In genomic region chr11:52220282-52220681, GRCm38 (mm10) we compare ENCODE assay signal across 9 mouse cellular contexts. TPM values are rescaled to one million over a fixed set of nuclear protein-coding genes. Genes with fewer than 3 reads are reported as not detected.
A peak's percentile ranks its signal among the peaks of the same experiment; 100 is the strongest.
DNase-seq lines count a peak whose midpoint lies in the region; ATAC-seq and TF ChIP-seq lines count a peak whose summit lies in the region.
"Had no signal": no experiment of that assay in that cellular context is flagged by ENCODE, and none has a peak within 500 bp of the region (broad histone marks: within the 10 kb centered on the region; RNA-seq: fewer than 3 reads in every experiment).

No protein-coding gene starts in this region.

- no peaks in the 10 kb centered on the region for H3K36me3 ChIP-seq in CH12.LX (replicated peaks in 1 of 2; ENCODE audit: control insufficient read depth in 1 of 2, insufficient read depth in 1 of 2, low read length in 1 of 2)
- no peaks in the 10 kb centered on the region for H3K36me3 ChIP-seq in embryonic facial prominence, embryonic 11.5 days (replicated peaks; ENCODE audit: control insufficient read depth, insufficient read depth, low read depth, low read length)
- no peaks in the 10 kb centered on the region for H3K36me3 ChIP-seq in heart, embryonic 15.5 days
- no peaks in the 10 kb centered on the region for H3K36me3 ChIP-seq in liver, embryonic 15.5 days (replicated peaks)
- no peaks in the 10 kb centered on the region for H3K36me3 ChIP-seq in neural tube, embryonic 13.5 days

- no peak overlapping the region for H3K9ac ChIP-seq in CH12.LX (ENCODE audit: insufficient read depth, low read depth)
- H3K9ac ChIP-seq in embryonic facial prominence, embryonic 11.5 days (replicated peaks; ENCODE audit: low read length) = no peak overlapping the region
- no peak overlapping the region for H3K9ac ChIP-seq in heart, embryonic 15.5 days
- no peak overlapping the region for H3K9ac ChIP-seq in liver, embryonic 15.5 days
- H3K9ac ChIP-seq in neural tube, embryonic 13.5 days = peak overlapping the region; percentile 28; the same call in 1 of the 2 replicates

- no peak overlapping the region for H3K4me3 ChIP-seq in CH12.LX (replicated peaks in 1 of 3; ENCODE audit: low read depth in 2 of 3, low read length in 2 of 3, poor library complexity in 1 of 3)
- H3K4me3 ChIP-seq in embryonic facial prominence, embryonic 11.5 days (ENCODE audit: low read depth, low read length) = no peak overlapping the region
- no peak overlapping the region for H3K4me3 ChIP-seq in heart, embryonic 15.5 days
- no peak overlapping the region for H3K4me3 ChIP-seq in liver, embryonic 15.5 days (replicated peaks)
- H3K4me3 ChIP-seq in neural tube, embryonic 13.5 days = no peak overlapping the region

- peak overlapping the region; percentile 19; the same call in 1 of the 2 replicates for H3K4me2 ChIP-seq in CH12.LX (ENCODE audit: insufficient read depth, low read depth, poor library complexity, severe bottlenecking)
- H3K4me2 ChIP-seq in embryonic facial prominence, embryonic 11.5 days (ENCODE audit: low read depth, low read length) = no peak overlapping the region
- 0 out of 2 replicates have a peak overlapping the region, but pooled peaks have one; percentile 15 for H3K4me2 ChIP-seq in heart, embryonic 15.5 days
- 0 out of 2 replicates have a peak overlapping the region, but pooled peaks have one; percentile 25 for H3K4me2 ChIP-seq in liver, embryonic 15.5 days
- peak overlapping the region; percentile 23; the same call in 1 of the 2 replicates for H3K4me2 ChIP-seq in neural tube, embryonic 13.5 days

- peaks cover 4% of the 10 kb centered on the region for H3K27me3 ChIP-seq in CH12.LX (replicated peaks)
- no peaks in the 10 kb centered on the region for H3K27me3 ChIP-seq in embryonic facial prominence, embryonic 11.5 days (ENCODE audit: control insufficient read depth, insufficient read depth, low read length)
- H3K27me3 ChIP-seq in heart, embryonic 15.5 days = peaks cover 3% of the 10 kb centered on the region; the same call in 1 of the 2 replicates
- peaks cover 8% of the 10 kb centered on the region; the same call in 1 of the 2 replicates for H3K27me3 ChIP-seq in liver, embryonic 15.5 days
- 0 out of 2 replicates have a peak, but pooled peaks cover 16% of the 10 kb centered on the region for H3K27me3 ChIP-seq in neural tube, embryonic 13.5 days

- WGBS in embryonic facial prominence, embryonic 11.5 days = 7% methylated on average over 4 of the region's 4 CpGs
- 6% methylated on average over 4 of the region's 4 CpGs for WGBS in heart, embryonic 15.5 days
- WGBS in liver, embryonic 15.5 days (ENCODE audit: insufficient replicate concordance) = 6% methylated on average over 4 of the region's 4 CpGs
- WGBS in neural tube, embryonic 13.5 days = 9% methylated on average over 4 of the region's 4 CpGs

- no peak for TF ChIP-seq POLR2A in CH12.LX (IDR thresholded peaks at IDR 0.05; ENCODE audit: low read depth, low read length)

- TF ChIP-seq EP300 in CH12.LX (IDR thresholded peaks at IDR 0.05; ENCODE audit: low read length) = no peak

- peaks cover 0 to 16% of the 10 kb centered on the region in 2 experiments; a peak in 2 of 4 replicates for H3K4me1 ChIP-seq in CH12.LX (ENCODE audit: control insufficient read depth in 1 of 2, insufficient read depth in 2 of 2)
- no peaks in the 10 kb centered on the region for H3K4me1 ChIP-seq in embryonic facial prominence, embryonic 11.5 days (ENCODE audit: control insufficient read depth, insufficient read depth, low read length)
- 0 out of 2 replicates have a peak, but pooled peaks cover 5% of the 10 kb centered on the region for H3K4me1 ChIP-seq in heart, embryonic 15.5 days (replicated peaks)
- H3K4me1 ChIP-seq in liver, embryonic 15.5 days (replicated peaks) = peaks cover 12% of the 10 kb centered on the region
- 0 out of 2 replicates have a peak, but pooled peaks cover 2% of the 10 kb centered on the region for H3K4me1 ChIP-seq in neural tube, embryonic 13.5 days (replicated peaks)

- ATAC-seq in embryonic facial prominence, embryonic 11.5 days (replicated peaks; ENCODE audit: insufficient number of reproducible peaks, low FRiP score, low TSS enrichment, low read depth) = peak; percentile 34; the same call in 1 of the 2 replicates
- ATAC-seq in heart, embryonic 15.5 days (replicated peaks; ENCODE audit: insufficient number of reproducible peaks, insufficient read depth, low FRiP score, low read depth) = peak; percentile 43; the same call in 1 of the 2 replicates
- no peak for ATAC-seq in liver, embryonic 15.5 days (ENCODE audit: insufficient read depth)
- ATAC-seq in neural tube, embryonic 13.5 days (ENCODE audit: low read depth) = peak; percentile 67; the same call in 1 of the 2 replicates

- TF ChIP-seq CTCF in CH12.LX (conservative IDR thresholded peaks at IDR 0.05 in 1 of 2, IDR thresholded peaks at IDR 0.05 in 1 of 2; ENCODE audit: low read depth in 2 of 2, low read length in 2 of 2) = peak; percentile 80 to 98

- peak; percentile 96 for TF ChIP-seq RAD21 in CH12.LX (IDR thresholded peaks at IDR 0.05; ENCODE audit: low read depth, low read length)

- no peak overlapping the region for H3K27ac ChIP-seq in CH12.LX (ENCODE audit: insufficient read depth, low read depth)
- no peak overlapping the region for H3K27ac ChIP-seq in embryonic facial prominence, embryonic 11.5 days (replicated peaks; ENCODE audit: low read depth, low read length)
- no peak overlapping the region for H3K27ac ChIP-seq in heart, embryonic 15.5 days
- no peak overlapping the region for H3K27ac ChIP-seq in liver, embryonic 15.5 days (replicated peaks)
- no peak overlapping the region for H3K27ac ChIP-seq in neural tube, embryonic 13.5 days (replicated peaks)

- no peaks in the 10 kb centered on the region for H3K79me2 ChIP-seq in CH12.LX (replicated peaks; ENCODE audit: control insufficient read depth, extremely low read depth, insufficient read depth, poor library complexity, severe bottlenecking)

- DNase-seq in CH12.LX (ENCODE audit: extremely low read depth) = peak; percentile 87
- peak; percentile 75 to 85 for DNase-seq in adrenal gland, postnatal 36 days
- peak; percentile 82 for DNase-seq in embryonic facial prominence, embryonic 11.5 days (ENCODE audit: low spot score)
- DNase-seq in kidney, postnatal 25 days = peak; percentile 78 to 87
- peak; percentile 80 for DNase-seq in thymus, postnatal 0 days (ENCODE audit: low spot score)

- dilution Hi-C loops in CH12.LX (cut with MboI; ENCODE audit: extremely low pct_ligation_motif_present, extremely low pct_unique_long_range_greater_than_20kb, low sequenced_read_pairs) = no loop called here

- in situ Hi-C loops in CH12.LX (cut with MboI; ENCODE audit: low pct_ligation_motif_present, low pct_unique_long_range_greater_than_20kb, low sequenced_read_pairs) = loop anchor here (10.0 kb wide), 2 partner anchors 75 to 165 kb away; partner anchors contain the start of gene Olfr1373

- no peaks in the 10 kb centered on the region for H3K9me3 ChIP-seq in CH12.LX (replicated peaks; ENCODE audit: low read length)
- H3K9me3 ChIP-seq in embryonic facial prominence, embryonic 11.5 days (replicated peaks; ENCODE audit: control insufficient read depth, low read length) = no peaks in the 10 kb centered on the region
- H3K9me3 ChIP-seq in heart, embryonic 15.5 days (replicated peaks) = no peaks in the 10 kb centered on the region
- H3K9me3 ChIP-seq in liver, embryonic 15.5 days (replicated peaks) = no peaks in the 10 kb centered on the region
- H3K9me3 ChIP-seq in neural tube, embryonic 13.5 days = no peaks in the 10 kb centered on the region

TF ChIP-seq in CH12.LX, 34 proteins besides CTCF, POLR2A, EP300 and RAD21 (continues in another document):
- TF ChIP-seq ZNF384 (IDR thresholded peaks at IDR 0.05; ENCODE audit: low read depth, low read length) (no peak), UBTF (IDR thresholded peaks at IDR 0.05; ENCODE audit: low read depth, low read length) (no peak), ZC3H11A (IDR thresholded peaks at IDR 0.05; ENCODE audit: low read depth, low read length) (peak; percentile 71), CHD2 (IDR thresholded peaks at IDR 0.05; ENCODE audit: low read length) (peak; percentile 91), SIN3A (IDR thresholded peaks at IDR 0.05; ENCODE audit: low read length) (peak; percentile 49; the same call in 1 of the 2 replicates), JUND (conservative IDR thresholded peaks at IDR 0.05; ENCODE audit: low read depth, low read length) (0 out of 2 replicates have a peak, but pooled peaks have one; percentile 35), USF2 (conservative IDR thresholded peaks at IDR 0.05; ENCODE audit: low read depth, low read length) (no peak), KAT2A (IDR thresholded peaks at IDR 0.05; ENCODE audit: insufficient replicate concordance, low read length) (0 out of 2 replicates have a peak, but pooled peaks have one; percentile 14), PAX5 (IDR thresholded peaks at IDR 0.05; ENCODE audit: low read length) (no peak), CHD1 (IDR thresholded peaks at IDR 0.05; ENCODE audit: low read depth, low read length) (no peak), JUN (IDR thresholded peaks at IDR 0.05; ENCODE audit: insufficient read depth, low read depth, low read length) (no peak), MEF2A (IDR thresholded peaks at IDR 0.05; ENCODE audit: borderline replicate concordance, low read depth, low read length) (peak; percentile 43; the same call in 1 of the 2 replicates), MAX (IDR thresholded peaks at IDR 0.05; ENCODE audit: low read length) (peak; percentile 59; the same call in 1 of the 2 replicates)

RNA-seq across cellular contexts. Expression of gene Olfr1371, which starts 6.5 kb away (rescaled TPM):
- total RNA-seq in CH12.LX (2012; rRNA removed) = not detected in 2 replicates
- not detected in 2 replicates for total RNA-seq in CH12.LX (2014; rRNA removed)
- not detected in 2 replicates for polyA plus RNA-seq in CH12.LX (2012; ENCODE audit: insufficient read length, low read depth)
- total RNA-seq in adrenal gland, postnatal 36 days (2021) = not detected
- polyA plus RNA-seq in embryonic facial prominence, embryonic 11.5 days (2014; fragmentation: Nextera tagmentation; extraction: Ambion mirVana) = not detected in 2 replicates
- not detected in 2 replicates for polyA plus RNA-seq in heart, embryonic 15.5 days (2015; fragmentation: Nextera tagmentation; extraction: Ambion mirVana)
- not detected in 2 replicates for polyA plus RNA-seq in liver, embryonic 15.5 days (2015; fragmentation: Nextera tagmentation; extraction: Ambion mirVana)
- polyA plus RNA-seq in neural tube, embryonic 13.5 days (2015; fragmentation: Nextera tagmentation; extraction: Ambion mirVana) = not detected in 2 replicates
- not detected in 2 replicates for polyA plus RNA-seq in thymus, postnatal 0 days (2015; fragmentation: Nextera tagmentation; extraction: Ambion mirVana)
- total RNA-seq: gastrocnemius, postnatal 4 days had no signal

RNA-seq across cellular contexts. Expression of gene Skp1a, which starts 11.5 kb away (rescaled TPM):
- 169 and 248 TPM in 2 replicates for total RNA-seq in CH12.LX (2012; rRNA removed)
- 371 and 466 TPM in 2 replicates for total RNA-seq in CH12.LX (2014; rRNA removed)
- polyA plus RNA-seq in CH12.LX (2012; ENCODE audit: insufficient read length, low read depth) = 209 and 278 TPM in 2 replicates
- 100 to 1,000 TPM; 529 to 536 TPM for total RNA-seq in adrenal gland, postnatal 36 days (2021)
- polyA plus RNA-seq in embryonic facial prominence, embryonic 11.5 days (2014; fragmentation: Nextera tagmentation; extraction: Ambion mirVana) = 1,096 and 1,177 TPM in 2 replicates
- polyA plus RNA-seq in heart, embryonic 15.5 days (2015; fragmentation: Nextera tagmentation; extraction: Ambion mirVana) = 464 and 512 TPM in 2 replicates
- 236 and 277 TPM in 2 replicates for polyA plus RNA-seq in liver, embryonic 15.5 days (2015; fragmentation: Nextera tagmentation; extraction: Ambion mirVana)
- polyA plus RNA-seq in neural tube, embryonic 13.5 days (2015; fragmentation: Nextera tagmentation; extraction: Ambion mirVana) = 1,170 and 1,204 TPM in 2 replicates
- 1,041 and 1,103 TPM in 2 replicates for polyA plus RNA-seq in thymus, postnatal 0 days (2015; fragmentation: Nextera tagmentation; extraction: Ambion mirVana)
